Mouse (Mus musculus) embryonic facial prominence, embryonic 15.5 days (tissue): ENCODE measurements around the gene Skap1. TPM values are rescaled to one million over a fixed set of nuclear protein-coding genes. Genes with fewer than 3 reads are reported as not detected.

Experiments
- ATAC-seq: fragments of 200-750 bp; cut with Nextera tagmentation; 2 replicates; pipeline ENCODE4 v1.8.0; 2017; ENCODE audit warnings: low read depth, moderate TSS enrichment; ENCODE audit not compliant: insufficient number of reproducible peaks, low FRiP score, low TSS enrichment
- H3K27ac ChIP-seq: fragments of 300-500 bp; sonication (generic); replicated peaks from 2 replicates; pipeline ENCODE4 v1.5.1; 2015; ENCODE audit warnings: mild to moderate bottlenecking, inconsistent platforms
- H3K27me3 ChIP-seq: fragments of 300-500 bp; sonication (generic); 2 replicates; pipeline ENCODE4 v1.6.1; 2015; ENCODE audit warnings: inconsistent platforms
- H3K36me3 ChIP-seq: fragments of 300-500 bp; sonication (generic); 2 replicates; pipeline ENCODE4 v1.6.1; 2015; ENCODE audit warnings: mild to moderate bottlenecking, inconsistent platforms
- H3K4me1 ChIP-seq: fragments of 300-500 bp; sonication (generic); 2 replicates; pipeline ENCODE4 v1.6.1; 2015; ENCODE audit warnings: inconsistent platforms
- H3K4me2 ChIP-seq: fragments of 300-500 bp; sonication (generic); replicated peaks from 2 replicates; pipeline ENCODE4 v1.6.1; 2015; ENCODE audit warnings: mild to moderate bottlenecking, inconsistent platforms
- H3K4me3 ChIP-seq: fragments of 300-500 bp; sonication (generic); replicated peaks from 2 replicates; pipeline ENCODE4 v1.5.1; 2015; ENCODE audit warnings: mild to moderate bottlenecking, inconsistent platforms
- H3K9ac ChIP-seq: fragments of 300-500 bp; sonication (generic); 2 replicates; pipeline ENCODE4 v1.6.1; 2015; ENCODE audit warnings: inconsistent platforms
- H3K9me3 ChIP-seq: fragments of 300-500 bp; sonication (generic); replicated peaks from 2 replicates; pipeline ENCODE4 v1.6.1; 2016; ENCODE audit warnings: inconsistent platforms
- WGBS: fragments of 180-500 bp; shearing (Covaris S2); methylation state at CpG from one replicate; pipeline ENCODE4 v1.1.7; 2015; 5-methylcytosine and 5-hydroxymethylcytosine counted together
- polyA plus RNA-seq: library from polyadenylated mRNA; unstranded; fragments of >200 nt; fragmentation: Nextera tagmentation; extraction: Ambion mirVana; gene quantifications from 2 replicates; pipeline ENCODE4 v1.2.1, GENCODE M21; 2015

Gene Skap1
- polyA plus RNA-seq, 1 experiment from 2014 or later, result 2.3 TPM

GRCm38 (mm10) chr11:96788871-96789795, 324.7 kb downstream of the Skap1 start, which contains the start of gene Cbx1:
TSS of gene Cbx1 (plus strand) at chr11:96789127.
- H3K27me3 ChIP-seq, result no peaks in the 10 kb centered on the region
- under 1% methylated on average over 80 of the region's 93 CpGs for whole genome bisulfite sequencing
- no peaks in the 10 kb centered on the region for H3K36me3 ChIP-seq
- ATAC-seq, result peak; percentile 96
- H3K9ac ChIP-seq, result peak within 1 kb of the TSS; percentile 87
- no peaks in the 10 kb centered on the region for H3K9me3 ChIP-seq
- peak within 1 kb of the TSS; percentile 95 for H3K27ac ChIP-seq
- peaks cover 24% of the 10 kb centered on the region for H3K4me1 ChIP-seq
- H3K4me3 ChIP-seq, result peak within 1 kb of the TSS; percentile 97
- peak within 1 kb of the TSS; percentile 74 for H3K4me2 ChIP-seq

GRCm38 (mm10) chr11:96789990-96790389, 325.6 kb downstream of the Skap1 start:
- no peaks in the 10 kb centered on the region for H3K27me3 ChIP-seq
- ATAC-seq, result no peak
- H3K36me3 ChIP-seq, result no peaks in the 10 kb centered on the region
- H3K27ac ChIP-seq, result peak overlapping the region; percentile 95; the same call in 1 of the 2 replicates
- peaks cover 24% of the 10 kb centered on the region for H3K4me1 ChIP-seq
- H3K4me2 ChIP-seq, result peak overlapping the region; percentile 74
- peak overlapping the region; percentile 97 for H3K4me3 ChIP-seq
- WGBS, result 5% methylated on average over 5 of the region's 5 CpGs
- H3K9me3 ChIP-seq, result no peaks in the 10 kb centered on the region
- peak overlapping the region; percentile 87 for H3K9ac ChIP-seq

GRCm38 (mm10) chr11:96790681-96791080, 326.3 kb downstream of the Skap1 start:
- 4% methylated on average over 1 of the region's 1 CpGs for WGBS
- Histone ChIP-seq H3K27me3 (no peaks in the 10 kb centered on the region), H3K4me3 (peak overlapping the region; percentile 97; the same call in 1 of the 2 replicates), H3K27ac (no peak overlapping the region), H3K4me1 (peaks cover 24% of the 10 kb centered on the region), H3K36me3 (peaks cover 4% of the 10 kb centered on the region), H3K9me3 (no peaks in the 10 kb centered on the region), H3K4me2 (peak overlapping the region; percentile 74), H3K9ac (no peak overlapping the region)
- no peak for ATAC-seq

- Histone ChIP-seq H3K27me3 (no peaks in the 10 kb centered on the region), H3K4me2 (no peak overlapping the region), H3K36me3 (peaks cover 26% of the 10 kb centered on the region), H3K4me1 (peaks cover 17% of the 10 kb centered on the region), H3K27ac (no peak overlapping the region), H3K9ac (no peak overlapping the region), H3K4me3 (no peak overlapping the region), H3K9me3 (no peaks in the 10 kb centered on the region)
- ATAC-seq, result no peak
- 92% methylated on average over 13 of the region's 13 CpGs for WGBS
Measured at GRCm38 (mm10) chr11:96795491-96795890, 331.1 kb downstream of the Skap1 start.

DNA sequence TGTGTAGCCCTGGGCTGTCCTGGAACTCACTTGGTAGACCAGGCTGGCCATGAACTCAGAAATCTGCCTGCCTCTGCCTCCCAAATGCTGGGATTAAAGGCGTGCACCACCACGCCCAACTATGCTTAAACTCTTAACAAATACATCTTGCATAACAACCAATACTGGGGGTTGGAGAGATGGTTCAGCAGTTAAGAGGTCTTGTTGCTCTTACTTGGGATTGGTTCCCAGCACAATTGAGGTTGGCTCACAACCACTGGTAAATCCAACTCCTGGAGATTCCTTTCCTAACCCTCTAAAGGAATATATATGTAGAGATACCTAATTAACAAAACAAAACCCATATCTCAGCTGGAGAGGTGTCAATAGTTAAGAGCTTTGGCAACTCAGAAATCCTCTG, 331.7 kb downstream of the Skap1 start:
- WGBS, result 98% methylated on average over 2 of the region's 2 CpGs
- no peaks in the 10 kb centered on the region for H3K27me3 ChIP-seq
- H3K27ac ChIP-seq, result no peak overlapping the region
- no peak overlapping the region for H3K9ac ChIP-seq
- H3K9me3 ChIP-seq, result no peaks in the 10 kb centered on the region
- no peak overlapping the region for H3K4me2 ChIP-seq
- H3K4me3 ChIP-seq, result no peak overlapping the region
- peaks cover 32% of the 10 kb centered on the region for H3K36me3 ChIP-seq
- peaks cover 13% of the 10 kb centered on the region for H3K4me1 ChIP-seq
- no peak for ATAC-seq

DNA sequence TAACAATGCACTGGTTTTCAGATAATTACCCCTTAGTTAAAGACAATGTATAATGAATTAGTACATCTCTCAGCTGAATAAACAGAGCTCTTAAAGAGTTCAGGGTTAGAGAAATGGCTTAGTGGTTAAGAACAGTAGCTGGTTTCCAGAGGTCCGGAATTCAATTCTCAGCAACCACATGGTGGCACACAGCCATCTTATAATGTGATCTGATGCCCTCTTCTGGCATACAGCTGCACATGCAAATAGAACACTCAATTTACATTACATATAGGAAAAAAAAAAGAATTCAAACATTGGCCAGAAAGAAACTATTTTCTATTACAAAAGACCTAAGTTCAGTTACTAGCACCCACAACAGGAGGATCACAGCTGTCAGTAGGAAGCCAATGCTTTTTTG, 332.2 kb downstream of the Skap1 start:
- Histone ChIP-seq H3K27ac (no peak overlapping the region), H3K4me2 (no peak overlapping the region), H3K27me3 (no peaks in the 10 kb centered on the region), H3K9me3 (no peaks in the 10 kb centered on the region), H3K36me3 (peaks cover 35% of the 10 kb centered on the region), H3K4me1 (peaks cover 12% of the 10 kb centered on the region), H3K9ac (no peak overlapping the region), H3K4me3 (no peak overlapping the region)
- 49% methylated on average over 1 of the region's 1 CpGs for WGBS
- no peak for ATAC-seq

GRCm38 (mm10) chr11:96799511-96799910, 335.1 kb downstream of the Skap1 start:
- H3K4me2 ChIP-seq, result no peak overlapping the region
- no peak overlapping the region for H3K4me3 ChIP-seq
- 0 out of 2 replicates have a peak, but pooled peaks cover 2% of the 10 kb centered on the region for H3K4me1 ChIP-seq
- no peak overlapping the region for H3K27ac ChIP-seq
- 92% methylated on average over 2 of the region's 2 CpGs for WGBS
- peaks cover 62% of the 10 kb centered on the region for H3K36me3 ChIP-seq
- H3K27me3 ChIP-seq, result no peaks in the 10 kb centered on the region
- H3K9ac ChIP-seq, result no peak overlapping the region
- no peaks in the 10 kb centered on the region for H3K9me3 ChIP-seq
- no peak for ATAC-seq

DNA sequence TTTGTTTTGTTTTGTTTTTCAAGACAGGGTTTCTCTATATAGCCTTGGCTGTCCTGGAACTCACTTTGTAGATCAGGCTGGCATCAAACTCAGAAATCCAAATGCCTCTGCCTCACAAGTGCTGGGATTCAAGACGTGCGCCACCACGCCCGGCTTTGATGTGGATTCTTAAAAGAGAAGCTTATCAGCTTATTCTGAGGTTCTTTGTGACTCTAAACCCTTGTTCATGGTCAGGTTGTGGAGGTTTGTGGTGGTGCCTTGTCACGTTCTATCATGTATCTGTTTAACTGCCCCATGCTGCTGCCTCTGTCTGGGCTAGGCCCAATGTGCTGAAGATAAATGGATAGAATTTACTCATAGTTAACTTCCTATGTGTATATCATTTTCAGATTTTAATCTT, 341.2 kb downstream of the Skap1 start:
- Histone ChIP-seq H3K9ac (no peak overlapping the region), H3K27ac (no peak overlapping the region), H3K36me3 (peaks cover 85% of the 10 kb centered on the region), H3K4me1 (0 out of 2 replicates have a peak, but pooled peaks cover under 1% of the 10 kb centered on the region), H3K27me3 (no peaks in the 10 kb centered on the region), H3K4me3 (no peak overlapping the region), H3K4me2 (no peak overlapping the region), H3K9me3 (no peaks in the 10 kb centered on the region)
- 83% methylated on average over 5 of the region's 5 CpGs for WGBS
- no peak for ATAC-seq

GRCm38 (mm10) chr11:96808066-96808465, 343.7 kb downstream of the Skap1 start:
- ATAC-seq, result no peak
- Histone ChIP-seq H3K36me3 (peaks cover 83% of the 10 kb centered on the region), H3K9ac (no peak overlapping the region), H3K4me2 (no peak overlapping the region), H3K27ac (no peak overlapping the region), H3K4me1 (no peaks in the 10 kb centered on the region), H3K4me3 (no peak overlapping the region), H3K9me3 (no peaks in the 10 kb centered on the region), H3K27me3 (no peaks in the 10 kb centered on the region)
- 53% methylated on average over 1 of the region's 1 CpGs for WGBS
